Mouse (Mus musculus) erythroid progenitor cell, adult 5-6 weeks (primary cell): ENCODE results near the gene Ciao1. TPM values are rescaled to one million over a fixed set of nuclear protein-coding genes. Genes with fewer than 3 reads are reported as not detected.
A peak's percentile ranks its signal among the peaks of the same experiment; 100 is the strongest.
"Not testable (repeated sequence)": the region's sequence is repeated elsewhere in the genome, so short reads cannot be mapped to it uniquely, and the experiment has no call there.

ENCODE experiments used
- ATAC-seq: replicated peaks from 2 replicates; pipeline ENCODE4 v1.8.0; 2016; ENCODE audit warnings: moderate number of reproducible peaks, mild to moderate bottlenecking, moderate TSS enrichment, inconsistent platforms; ENCODE audit not compliant: poor library complexity, low FRiP score, severe bottlenecking
- total RNA-seq, 2 experiments: library from RNA; stranded (forward) in 1 of 2; stranded (reverse) in 1 of 2; fragments of 150-400 nt in 1 of 2; fragments of 186-747, 209-891 nt in 1 of 2; gene quantifications; 2 replicates each; pipeline versions ENCODE4 v1.2.3 to v1.2.4; 2015 to 2017; ENCODE audit warnings: low replicate concordance in 2 of 2

The Ciao1 gene
- 9.2 and 15.1 TPM in 2 replicates for total RNA-seq (2015; ENCODE audit: low replicate concordance)
- 9.4 and 11.9 TPM in 2 replicates for total RNA-seq (2017; ENCODE audit: low replicate concordance)

DNA sequence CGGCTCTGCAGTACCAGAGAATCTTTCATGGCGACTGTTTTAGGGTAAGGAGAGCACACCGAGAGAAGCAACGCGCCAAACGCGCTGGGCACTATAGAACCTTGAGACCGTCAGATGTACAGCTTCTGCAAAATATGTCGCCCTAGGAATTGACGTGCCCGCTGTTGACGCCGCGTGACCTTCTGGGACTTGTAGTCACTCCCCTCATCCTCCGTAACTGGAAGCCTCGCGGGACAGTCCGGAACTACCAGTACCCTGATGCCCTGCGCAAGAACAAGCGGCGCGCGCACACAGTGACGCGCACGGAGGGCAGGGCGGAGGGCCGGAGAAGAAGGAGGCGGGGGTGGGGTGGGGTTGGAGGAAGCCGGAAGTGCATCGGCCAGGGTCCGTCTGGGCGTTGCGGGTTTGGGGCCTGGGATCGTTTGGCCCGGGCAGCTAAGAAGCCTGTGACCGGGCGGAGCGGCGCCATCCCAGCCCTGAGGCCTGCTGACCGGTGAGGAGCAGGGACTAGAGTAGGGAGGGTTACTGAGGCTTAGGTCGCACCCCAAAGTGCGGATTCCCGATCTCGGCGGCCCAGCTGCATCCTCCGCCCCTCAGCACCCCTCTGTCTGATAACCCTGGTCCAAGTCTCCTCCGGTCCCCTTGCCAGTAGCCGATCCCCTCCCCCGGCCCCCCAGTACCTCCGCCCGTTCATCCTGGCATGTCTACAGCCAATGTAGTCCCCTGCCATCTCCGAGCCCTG lies at the start of gene Ciao1, which contains the start of gene Tmem127:
TSS of gene Ciao1 (minus strand) at position 225 of the 742 bp plus-strand sequence.
TSS of gene Tmem127 (plus strand) at position 317 of the 742 bp plus-strand sequence.
- ATAC-seq: peak; percentile 91

DNA sequence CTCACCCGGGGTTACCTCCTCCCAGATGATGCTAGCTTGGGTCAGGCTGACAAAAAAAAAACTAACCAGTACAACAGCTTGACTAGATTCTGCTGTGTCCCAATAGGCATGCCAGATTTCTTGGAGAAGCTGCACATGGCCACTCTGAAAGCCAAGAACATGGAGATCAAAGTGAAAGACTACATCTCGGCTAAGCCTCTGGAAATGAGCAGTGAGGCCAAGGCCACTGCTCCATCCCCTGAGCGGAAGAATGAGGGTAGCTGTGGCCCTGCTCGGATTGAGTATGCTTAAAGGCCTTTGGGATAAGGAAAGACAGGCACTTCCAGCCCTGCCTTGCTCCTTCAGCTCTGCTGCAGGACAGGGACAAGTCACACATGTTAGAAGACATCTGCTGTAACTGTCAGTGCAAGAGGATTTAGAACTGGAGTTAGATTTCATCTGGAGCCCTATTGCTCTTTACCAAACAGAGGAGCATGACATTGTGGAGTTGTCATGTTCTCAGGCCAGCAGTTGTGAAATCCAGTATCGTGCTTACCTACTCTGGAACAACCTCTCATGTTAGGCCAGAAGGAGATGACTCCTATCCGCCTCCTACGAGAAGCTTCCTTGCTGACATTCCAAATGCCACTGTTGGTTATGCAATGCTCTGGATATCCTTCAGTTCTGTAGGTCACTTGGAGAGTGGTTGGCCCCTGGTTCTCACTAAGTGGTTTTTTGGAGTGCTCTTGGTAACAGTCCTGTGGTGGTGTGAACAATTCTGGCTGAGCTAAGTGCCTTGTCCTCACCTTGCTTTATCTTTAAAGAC lies 49.6 kb upstream of the Ciao1 start:
- no peak for ATAC-seq

- ATAC-seq: no peak
Observed at GRCm38 (mm10) chr2:127292250-127292649, 44.6 kb upstream of the Ciao1 start.

GRCm38 (mm10) chr2:127278162-127278561 lies 30.5 kb upstream of the Ciao1 start:
- no peak for ATAC-seq

DNA sequence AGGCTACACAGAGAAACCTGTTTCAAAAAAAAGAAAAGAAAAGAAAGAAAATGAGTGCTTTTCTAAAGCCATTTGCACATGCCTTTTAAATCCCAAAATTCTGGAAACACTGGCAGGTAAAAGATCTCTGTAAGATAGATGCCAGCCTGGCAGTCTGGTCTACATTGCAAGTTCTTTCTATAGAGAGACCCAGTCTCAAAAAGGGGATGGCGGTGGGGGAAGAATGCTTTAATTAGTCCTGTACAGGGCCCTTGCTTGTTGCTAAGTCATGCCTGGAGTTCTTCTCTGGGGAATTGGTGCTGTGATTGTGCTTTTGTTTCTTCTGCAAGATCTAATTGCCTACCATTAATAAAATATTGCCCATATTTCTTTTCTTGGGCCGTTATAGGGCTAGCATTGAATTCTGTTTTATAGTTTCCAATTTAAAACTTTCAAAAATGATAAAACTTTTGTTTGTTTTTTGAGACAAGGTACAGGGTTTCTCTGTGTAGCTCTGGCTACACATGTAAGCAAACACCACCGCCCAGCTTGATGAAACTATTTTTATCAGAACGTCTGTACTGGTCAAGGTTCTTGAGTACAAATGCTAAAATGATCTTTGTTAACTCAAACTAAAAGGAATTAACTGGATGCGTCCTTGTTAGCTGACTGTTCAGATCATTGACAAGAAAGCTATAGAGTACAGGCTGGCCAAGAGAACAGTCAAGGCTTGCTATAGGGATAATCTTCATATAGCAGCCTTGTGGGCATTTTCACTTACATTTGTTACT lies 28.1 kb upstream of the Ciao1 start:
- ATAC-seq: no peak

DNA sequence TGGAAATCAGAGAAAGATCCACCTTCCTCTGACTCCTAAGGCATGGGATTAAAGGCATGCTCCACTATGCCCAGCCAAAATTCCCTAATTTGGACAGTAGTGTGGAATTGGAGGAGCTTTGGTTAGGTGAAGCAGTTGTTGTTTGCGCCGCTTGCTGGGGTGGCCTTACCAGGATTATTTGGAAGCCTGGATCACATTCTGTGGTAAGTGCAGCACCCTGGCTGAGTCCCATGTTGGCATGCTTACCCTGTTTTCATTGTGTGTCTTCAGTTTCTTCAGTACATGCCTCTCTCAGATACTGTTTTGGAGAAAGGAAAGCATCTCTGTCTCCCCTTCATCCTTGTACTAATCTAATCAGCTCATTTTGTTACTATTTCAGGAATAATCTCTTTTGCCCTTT lies 27.0 kb upstream of the Ciao1 start:
- no peak for ATAC-seq

- no peak for ATAC-seq
Observed at GRCm38 (mm10) chr2:127272806-127273205, 25.2 kb upstream of the Ciao1 start.

GRCm38 (mm10) chr2:127272049-127272448 lies 24.4 kb upstream of the Ciao1 start:
- not testable (repeated sequence) for ATAC-seq

GRCm38 (mm10) chr2:127271042-127271515 lies 23.5 kb upstream of the Ciao1 start:
- no peak for ATAC-seq

- ATAC-seq: peak; percentile 86
Observed at GRCm38 (mm10) chr2:127270300-127271041, 22.9 kb upstream of the Ciao1 start.

DNA sequence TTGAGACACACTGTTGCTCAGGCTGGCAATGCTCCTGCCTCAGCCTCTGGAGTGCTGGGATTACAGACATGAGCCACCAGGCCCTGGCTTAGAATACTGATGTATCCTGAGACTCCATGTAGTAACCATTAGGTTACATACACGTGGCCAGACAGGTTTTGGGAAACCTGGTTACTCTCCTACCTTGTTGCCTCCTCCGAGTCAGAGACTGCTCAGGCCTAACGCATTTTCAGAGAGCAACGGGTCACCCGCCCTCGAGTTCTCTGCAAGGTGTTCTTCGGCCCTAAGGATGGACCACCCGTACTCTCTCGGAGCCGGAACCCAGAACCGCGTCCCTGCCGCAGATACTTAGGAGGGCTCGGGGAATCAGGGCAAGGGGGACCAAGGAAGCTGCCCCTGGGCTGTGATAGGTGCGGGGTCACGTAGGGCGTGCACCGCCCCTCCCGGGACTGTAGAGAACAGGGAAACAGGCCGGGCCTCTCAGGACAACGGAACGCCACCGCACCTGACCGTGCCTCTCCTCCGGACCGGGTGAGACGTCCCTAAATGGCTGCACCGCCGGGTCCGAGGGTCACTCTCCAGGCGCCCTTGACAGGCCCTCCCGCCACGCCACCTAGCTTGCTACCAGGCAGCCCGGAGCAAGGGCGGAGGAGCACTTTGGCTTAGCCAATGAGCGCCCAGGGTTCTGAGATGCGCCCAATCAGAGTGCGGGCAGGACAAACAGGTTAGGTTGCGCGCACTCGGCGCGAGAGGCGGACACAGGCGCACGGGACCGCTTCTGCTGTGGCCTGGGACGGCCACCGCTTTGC lies 22.1 kb upstream of the Ciao1 start, which contains the start of gene Stard7:
TSS of gene Stard7 (plus strand) at position 728 of the 809 bp plus-strand sequence.
- ATAC-seq: peak; percentile 96

DNA sequence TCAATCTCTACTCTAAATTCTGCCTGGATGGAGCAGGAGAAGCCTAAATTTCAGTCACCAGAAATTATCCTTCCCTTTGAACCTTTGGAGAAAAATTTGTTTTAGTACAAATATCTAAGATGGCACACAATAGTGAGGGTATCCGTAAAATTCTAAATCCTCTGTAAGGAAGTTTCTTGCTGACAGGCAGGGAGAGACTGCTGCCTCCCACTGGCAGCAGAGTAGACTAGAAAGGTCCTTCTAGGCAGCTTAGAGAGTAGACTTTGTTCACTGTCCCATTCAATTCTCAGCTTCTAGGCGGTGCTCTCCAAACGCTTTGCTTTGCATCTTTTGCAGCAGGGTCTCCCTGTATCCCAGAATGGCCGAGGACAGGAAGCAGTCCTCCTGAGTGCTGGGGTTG lies 20.2 kb upstream of the Ciao1 start:
- no peak for ATAC-seq

- no peak for ATAC-seq
Observed at GRCm38 (mm10) chr2:127262480-127262879, 14.9 kb upstream of the Ciao1 start.

DNA sequence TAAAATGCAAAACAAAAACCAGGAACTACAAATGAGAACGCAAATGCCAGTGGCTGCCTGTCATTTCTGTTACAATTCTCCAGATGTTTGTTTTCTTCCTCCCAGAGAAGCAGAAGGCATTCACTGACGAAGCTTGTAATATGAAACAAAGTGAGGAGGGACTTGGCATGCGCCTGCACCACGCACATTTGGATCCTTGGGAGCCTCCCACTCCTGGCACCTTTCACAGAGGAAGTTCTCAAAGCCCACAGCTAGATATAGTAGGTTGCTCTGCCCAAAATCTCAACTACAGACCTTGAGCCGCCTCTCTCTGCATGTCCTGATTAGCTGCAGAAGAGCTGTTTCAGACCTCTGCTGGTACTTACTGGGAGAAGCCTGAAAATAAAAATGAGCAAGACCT lies 11.7 kb upstream of the Ciao1 start:
- ATAC-seq: no peak

DNA sequence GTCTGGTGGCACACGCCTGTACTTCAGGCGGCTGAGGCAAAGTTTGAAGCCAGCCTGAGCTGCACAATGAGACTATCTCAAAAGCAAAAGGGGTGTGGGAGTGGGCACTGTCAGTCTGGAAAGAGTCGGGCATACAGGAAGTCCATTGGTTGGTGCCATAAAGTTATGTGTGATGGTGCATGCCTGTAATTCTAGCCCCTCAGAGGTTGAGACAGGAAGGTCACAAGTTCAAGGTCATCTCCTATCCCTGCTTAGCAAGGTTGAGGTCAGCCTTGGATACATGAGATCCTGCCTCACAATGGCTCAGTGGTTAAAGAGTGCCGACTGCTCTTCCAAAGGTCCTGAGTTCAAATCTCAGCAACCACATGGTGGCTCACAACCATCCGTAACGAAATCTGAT lies 7.7 kb upstream of the Ciao1 start:
- ATAC-seq: no peak

DNA sequence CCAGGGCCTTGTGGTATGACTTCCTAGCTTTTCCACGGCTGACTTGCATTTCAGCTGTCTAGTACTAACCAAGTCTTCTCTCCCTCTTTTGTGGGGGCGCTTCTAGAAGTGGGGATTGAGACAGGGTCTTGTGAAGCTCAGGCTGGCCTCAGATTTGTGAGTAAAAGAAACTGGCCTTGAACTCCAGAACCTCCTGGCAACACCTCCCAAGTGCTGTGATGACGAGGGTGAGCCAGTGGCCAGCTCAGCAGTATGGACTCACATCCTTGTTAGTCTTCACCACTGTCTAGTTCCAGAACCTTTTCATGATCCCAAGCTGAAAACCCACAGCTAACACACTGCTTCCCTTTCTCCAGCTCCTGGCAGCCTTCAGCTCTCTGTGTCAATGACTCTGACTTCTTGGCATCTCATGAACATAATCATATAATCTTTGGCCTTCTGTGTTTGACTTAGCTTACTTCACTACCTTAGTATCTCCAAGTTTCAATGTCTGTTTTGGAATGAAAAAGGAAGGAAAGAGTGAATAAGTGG lies 7.1 kb upstream of the Ciao1 start:
- ATAC-seq: no peak

DNA sequence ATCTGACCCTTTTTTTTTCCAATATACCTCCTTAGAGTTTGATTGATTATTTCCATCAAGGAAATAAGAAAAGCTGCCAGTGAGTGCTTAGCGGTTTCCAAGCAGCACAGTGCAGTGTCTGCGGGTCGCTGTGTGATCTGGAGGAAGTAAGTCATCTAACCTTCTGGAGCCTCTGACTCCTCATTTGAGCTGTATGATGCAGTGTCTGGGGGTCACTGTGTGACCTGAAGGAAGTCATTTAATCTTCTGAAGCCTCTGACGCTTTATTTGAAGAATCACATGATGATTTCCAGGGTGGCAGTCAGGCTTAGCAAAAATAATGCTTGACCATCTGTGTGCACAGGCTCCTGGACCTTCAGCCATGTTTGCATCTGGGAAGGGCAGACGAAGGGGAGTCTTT lies 5.2 kb upstream of the Ciao1 start:
- ATAC-seq: no peak

DNA sequence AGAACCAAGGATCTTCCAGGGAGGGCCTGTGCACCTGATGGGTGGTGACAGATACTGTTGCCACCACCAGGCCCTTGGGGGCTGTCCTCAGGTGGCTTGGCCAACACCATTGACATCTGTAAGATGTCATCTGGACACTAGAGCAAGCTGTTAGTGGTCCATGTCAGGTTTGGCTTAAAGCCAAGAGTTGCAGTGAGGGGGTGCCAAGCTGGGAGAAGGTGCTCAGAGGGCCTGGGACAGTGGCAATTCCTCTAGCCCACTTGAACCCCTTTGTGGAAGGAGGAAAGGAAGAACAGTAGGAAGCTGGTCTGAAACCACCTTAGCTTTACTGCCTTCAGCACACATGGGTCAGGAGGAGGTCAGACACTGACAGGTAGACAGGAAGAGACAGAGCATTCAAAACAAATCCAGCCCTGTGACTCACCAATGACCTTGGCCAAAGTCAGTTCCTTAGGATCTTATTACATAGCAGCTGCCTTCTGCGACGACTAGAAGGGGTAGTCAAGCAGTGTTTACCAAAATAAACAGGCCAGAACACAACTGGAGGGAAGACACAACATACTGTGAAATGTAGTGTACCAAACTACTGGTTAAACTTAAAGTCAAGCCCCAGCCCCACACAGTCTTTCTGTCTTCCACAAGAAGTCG lies 4.4 kb upstream of the Ciao1 start:
- ATAC-seq: no peak
